Mouse (Mus musculus) E14TG2a.4 (cell line): ENCODE data around the gene Ttyh2.
A peak's percentile ranks its signal among the peaks of the same experiment; 100 is the strongest.
"Not testable (repeated sequence)": the region's sequence is repeated elsewhere in the genome, so short reads cannot be mapped to it uniquely, and the experiment has no call there.

Experiments
- H3K27me3 ChIP-seq: 2 replicates; pipeline ENCODE4 v1.6.1; 2014; ENCODE audit warnings: low read length, control low read depth; ENCODE audit not compliant: insufficient read depth
- H3K36me3 ChIP-seq: 2 replicates; pipeline ENCODE4 v1.6.1; 2014; ENCODE audit warnings: low read length, control low read depth; ENCODE audit not compliant: insufficient read depth
- H3K4me1 ChIP-seq: replicated peaks from 2 replicates; pipeline ENCODE4 v1.6.1; 2014; ENCODE audit warnings: low read depth, low read length, control low read depth
- H3K4me3 ChIP-seq: replicated peaks from 2 replicates; pipeline ENCODE4 v1.5.1; 2014; ENCODE audit warnings: mild to moderate bottlenecking, low read length
- H3K9me3 ChIP-seq: 2 replicates; pipeline ENCODE4 v1.6.1; 2014; ENCODE audit warnings: low read length, control low read depth
- CTCF ChIP-seq: conservative IDR thresholded peaks from 2 replicates; pipeline ENCODE4 v1.5.1; 2014; ENCODE audit warnings: low read length
- NANOG ChIP-seq: IDR thresholded peaks from 2 replicates; pipeline ENCODE4 v1.6.1; 2014; ENCODE audit warnings: borderline replicate concordance, low read length, mixed read lengths
- POU5F1 ChIP-seq: IDR thresholded peaks from 2 replicates; pipeline ENCODE4 v1.6.1; 2014; ENCODE audit warnings: low read length, borderline replicate concordance

Ttyh2 gene

DNA sequence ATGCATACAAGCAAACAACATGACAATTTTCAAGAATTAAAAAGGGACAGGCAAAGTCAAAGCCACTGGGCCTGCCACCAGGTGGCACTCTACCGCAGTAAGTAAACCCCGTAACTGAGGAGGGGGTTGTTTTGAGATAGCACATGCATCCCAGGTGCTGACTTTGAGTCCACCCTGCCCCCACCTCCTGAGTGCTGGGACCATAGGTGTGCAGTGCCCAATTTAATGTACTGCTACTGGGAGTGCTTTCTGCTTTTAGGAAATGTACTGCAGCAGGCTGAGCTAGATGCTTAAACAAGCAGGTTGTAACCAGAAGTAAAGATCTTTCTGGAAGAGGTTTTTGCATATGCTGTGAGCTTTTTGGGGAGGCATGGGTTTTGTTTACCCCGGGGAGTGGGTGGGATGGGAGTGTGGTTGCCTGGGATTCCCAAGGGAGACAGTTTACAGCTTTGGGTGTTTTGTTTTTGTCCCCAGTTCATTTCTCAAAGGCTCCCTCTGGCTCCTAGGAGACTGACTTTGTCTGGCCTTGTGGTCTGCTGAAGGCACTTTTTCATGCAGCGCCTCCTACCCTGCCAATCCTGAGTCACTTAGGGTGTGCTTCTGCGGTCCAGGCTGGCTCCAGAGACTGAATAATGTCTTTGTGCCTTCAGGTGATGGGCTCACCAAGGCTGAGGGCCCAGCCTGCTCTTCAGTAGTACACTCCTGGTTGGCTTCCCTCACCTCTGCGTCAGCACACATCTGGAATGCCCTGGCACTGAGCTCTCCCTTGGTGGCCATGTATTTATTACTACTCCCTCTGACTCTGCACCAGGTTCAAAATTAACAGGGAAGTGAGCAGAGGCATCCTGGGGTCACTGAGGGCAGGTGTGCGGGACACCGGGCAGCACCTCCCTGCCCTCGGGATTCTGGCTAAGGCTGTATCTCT, 2.2 kb upstream of the Ttyh2 start:
- peaks cover 53% of the 10 kb centered on the region for H3K36me3 ChIP-seq
- H3K4me3 ChIP-seq, result peak overlapping the region; percentile 99
- H3K9me3 ChIP-seq, result no peaks in the 10 kb centered on the region
- peaks cover 72% of the 10 kb centered on the region for H3K4me1 ChIP-seq
- no peak for TF ChIP-seq NANOG
- no peak for TF ChIP-seq POU5F1
- peak; percentile 82 for TF ChIP-seq CTCF
- H3K27me3 ChIP-seq, result peaks cover 17% of the 10 kb centered on the region

DNA sequence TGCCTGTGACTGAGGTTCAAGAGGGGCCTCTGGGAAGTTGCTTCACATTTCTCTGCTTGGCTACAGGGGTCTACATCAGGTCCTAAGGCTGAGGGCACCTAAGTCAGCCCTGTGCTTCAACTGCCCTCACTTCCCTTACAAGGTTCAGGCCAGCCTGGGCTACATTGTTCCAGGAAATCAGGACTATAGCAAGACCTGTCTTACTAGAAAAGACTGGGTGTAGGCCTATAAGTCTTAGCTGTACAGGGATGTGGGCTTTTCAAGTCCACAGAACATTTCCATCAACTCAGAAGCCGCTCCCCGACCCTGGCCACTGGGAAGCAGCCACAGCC, 1.5 kb upstream of the Ttyh2 start:
- no peak for TF ChIP-seq CTCF
- TF ChIP-seq NANOG, result no peak
- TF ChIP-seq POU5F1, result no peak

GRCm38 (mm10) chr11:114674180-114674579, 1.1 kb upstream of the Ttyh2 start:
- peaks cover 52% of the 10 kb centered on the region for H3K36me3 ChIP-seq
- H3K4me1 ChIP-seq, result peaks cover 76% of the 10 kb centered on the region
- H3K27me3 ChIP-seq, result peaks cover 17% of the 10 kb centered on the region
- no peaks in the 10 kb centered on the region for H3K9me3 ChIP-seq
- H3K4me3 ChIP-seq, result no peak overlapping the region
- TF ChIP-seq POU5F1 (no peak), CTCF (no peak), NANOG (no peak)

More for the DNA sequence above, 1.5 kb upstream of the Ttyh2 start:
- H3K27me3 ChIP-seq, result peaks cover 17% of the 10 kb centered on the region
- peaks cover 72% of the 10 kb centered on the region for H3K4me1 ChIP-seq
- no peaks in the 10 kb centered on the region for H3K9me3 ChIP-seq
- H3K4me3 ChIP-seq, result no peak overlapping the region
- peaks cover 53% of the 10 kb centered on the region for H3K36me3 ChIP-seq

DNA sequence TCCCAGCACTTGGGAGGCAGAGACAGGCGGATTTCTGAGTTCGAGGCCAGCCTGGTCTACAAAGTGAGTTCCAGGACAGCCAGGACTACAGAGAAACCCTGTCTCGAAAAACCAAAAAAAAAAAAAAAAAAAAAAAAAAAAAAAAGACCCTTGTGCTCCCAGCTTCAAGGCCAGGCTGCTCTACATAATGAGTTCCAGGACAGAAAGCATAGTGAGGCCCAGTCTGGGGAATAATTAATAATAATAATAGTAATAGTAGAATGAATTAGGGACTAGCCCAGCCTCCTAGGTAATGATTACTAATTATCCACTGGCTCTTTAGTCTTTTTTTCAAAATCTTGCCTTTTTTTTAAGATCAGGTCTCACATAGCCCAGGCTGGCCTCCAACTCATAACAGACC, 435 bp upstream of the Ttyh2 start:
- peaks cover 52% of the 10 kb centered on the region for H3K36me3 ChIP-seq
- H3K27me3 ChIP-seq, result peaks cover 17% of the 10 kb centered on the region
- not testable (repeated sequence) for H3K9me3 ChIP-seq
- peaks cover 82% of the 10 kb centered on the region for H3K4me1 ChIP-seq
- peak overlapping the region; percentile 87; the same call in 1 of the 2 replicates for H3K4me3 ChIP-seq

DNA sequence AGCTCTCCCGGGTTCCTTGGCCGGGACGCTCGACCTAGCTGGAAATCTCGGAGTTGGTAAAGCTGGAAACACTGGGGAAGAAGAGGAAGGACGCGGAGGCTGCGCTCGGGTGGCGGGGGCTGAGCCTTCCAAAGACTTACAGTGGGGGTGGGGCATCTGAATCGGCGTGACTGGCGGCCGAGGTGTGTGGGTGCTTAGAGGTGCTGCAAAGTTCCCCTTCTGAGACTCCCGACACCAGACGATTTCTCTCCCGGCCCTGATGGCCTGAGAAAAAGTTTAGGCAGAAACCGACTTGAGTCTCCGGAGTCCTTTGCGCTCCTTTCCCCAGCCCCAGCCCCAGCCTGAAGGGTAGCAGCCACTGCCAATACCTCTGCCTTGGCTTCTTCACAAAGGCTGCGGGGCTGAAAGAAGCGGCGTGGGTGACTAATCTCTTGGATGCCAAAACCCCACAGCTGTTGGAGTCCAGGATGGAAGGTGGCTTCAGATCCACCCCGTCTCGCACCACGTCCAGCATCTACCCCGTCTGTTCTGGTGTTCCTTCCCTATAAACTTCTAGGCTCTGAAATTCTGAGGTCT, 683 bp downstream of the Ttyh2 start:
- H3K27me3 ChIP-seq, result peaks cover 17% of the 10 kb centered on the region
- H3K4me1 ChIP-seq, result peaks cover 83% of the 10 kb centered on the region
- no peaks in the 10 kb centered on the region for H3K9me3 ChIP-seq
- peak overlapping the region; percentile 87 for H3K4me3 ChIP-seq
- peaks cover 42% of the 10 kb centered on the region for H3K36me3 ChIP-seq
- TF ChIP-seq POU5F1 (no peak), NANOG (no peak), CTCF (no peak)

GRCm38 (mm10) chr11:114676431-114676830, 1.2 kb downstream of the Ttyh2 start:
- Histone ChIP-seq H3K4me1 (peaks cover 83% of the 10 kb centered on the region), H3K4me3 (peak overlapping the region; percentile 87), H3K27me3 (peaks cover 17% of the 10 kb centered on the region), H3K36me3 (peaks cover 37% of the 10 kb centered on the region), H3K9me3 (no peaks in the 10 kb centered on the region)
- no peak for TF ChIP-seq CTCF
- TF ChIP-seq POU5F1, result no peak
- TF ChIP-seq NANOG, result no peak

- peaks cover 17% of the 10 kb centered on the region for H3K27me3 ChIP-seq
- TF ChIP-seq POU5F1 (no peak), CTCF (no peak), NANOG (no peak)
- H3K4me3 ChIP-seq, result peak overlapping the region; percentile 87
- peaks cover 79% of the 10 kb centered on the region for H3K4me1 ChIP-seq
- peaks cover 31% of the 10 kb centered on the region for H3K36me3 ChIP-seq
- no peaks in the 10 kb centered on the region for H3K9me3 ChIP-seq
These were observed 1.8 kb downstream of the Ttyh2 start for GRCm38 (mm10) chr11:114676896-114677530.

DNA sequence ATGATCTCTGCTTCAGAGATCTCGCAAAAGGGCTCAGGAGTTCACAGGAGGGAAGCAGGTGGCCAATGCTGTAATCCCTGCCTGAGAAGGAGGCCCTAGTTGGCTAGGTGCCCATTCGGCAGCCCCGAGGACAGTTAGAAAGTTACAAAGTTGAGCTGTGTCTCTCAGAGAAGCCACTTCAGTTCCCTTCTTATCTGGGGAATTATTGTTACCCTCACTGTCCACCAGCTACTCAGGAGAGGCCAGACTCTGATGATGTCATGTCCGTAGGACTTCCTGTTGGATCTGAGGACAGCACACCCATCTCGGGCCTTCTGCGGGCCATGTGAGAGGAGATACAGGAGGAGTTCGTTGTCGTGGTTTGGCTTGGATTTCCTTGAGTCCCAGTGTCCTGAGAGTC, 4.4 kb downstream of the Ttyh2 start:
- Histone ChIP-seq H3K27me3 (peaks cover 17% of the 10 kb centered on the region), H3K9me3 (no peaks in the 10 kb centered on the region), H3K36me3 (peaks cover 12% of the 10 kb centered on the region), H3K4me3 (no peak overlapping the region), H3K4me1 (peaks cover 77% of the 10 kb centered on the region)
- TF ChIP-seq NANOG (no peak), CTCF (no peak), POU5F1 (no peak)
